Mouse (Mus musculus): ENCODE measurements around the gene Tmem104.

Tmem104 gene

DNA sequence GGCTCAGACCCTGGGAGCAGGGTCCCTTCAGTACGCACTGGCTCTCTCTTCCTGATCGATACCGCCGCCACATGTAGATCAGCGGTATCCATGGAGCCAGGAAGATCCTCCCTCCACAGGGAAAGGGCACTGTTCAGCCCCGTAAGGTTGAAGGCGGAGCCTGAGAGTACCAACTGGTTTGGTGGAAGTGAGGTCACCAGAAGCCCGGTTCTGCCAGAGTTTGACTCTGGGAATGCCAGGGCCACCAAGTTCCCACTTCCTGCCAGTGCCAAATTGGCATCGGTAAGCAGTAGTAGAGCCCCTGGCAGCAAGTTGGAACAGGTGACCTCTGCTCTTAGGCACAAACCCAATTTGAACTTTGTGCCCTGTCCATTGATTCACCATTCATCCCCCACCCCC, 22.3 kb upstream of the Tmem104 start:
- in situ Hi-C loops (cut with MboI, MseI), result loop anchor here (10.0 kb wide), 1 partner anchor 110 kb away; the partner anchor contains the start of gene Fdxr

DNA sequence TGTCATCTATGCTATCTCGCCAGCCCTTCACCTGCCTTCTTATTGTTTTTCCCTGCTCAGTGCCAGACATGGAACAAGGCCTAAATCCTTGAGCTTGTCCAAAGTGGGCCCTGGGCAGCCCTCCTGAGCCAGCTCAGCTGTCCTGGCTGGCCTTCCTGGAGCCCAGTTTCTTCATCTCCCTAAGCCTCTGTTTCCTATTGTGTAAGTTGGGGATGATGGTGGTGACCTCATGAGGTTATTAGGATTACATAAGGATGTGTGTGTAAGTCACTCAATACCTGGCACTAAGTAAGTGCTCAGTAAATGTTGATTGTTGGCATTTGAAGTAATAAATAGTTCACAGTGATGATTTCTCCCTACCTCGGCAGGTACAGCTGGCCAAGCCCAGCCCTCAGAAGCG, 20.5 kb upstream of the Tmem104 start:
- in situ Hi-C loops (cut with MboI, MseI), result loop anchor here (10.0 kb wide), 1 partner anchor 108 kb away; the partner anchor contains the start of gene Fdxr

DNA sequence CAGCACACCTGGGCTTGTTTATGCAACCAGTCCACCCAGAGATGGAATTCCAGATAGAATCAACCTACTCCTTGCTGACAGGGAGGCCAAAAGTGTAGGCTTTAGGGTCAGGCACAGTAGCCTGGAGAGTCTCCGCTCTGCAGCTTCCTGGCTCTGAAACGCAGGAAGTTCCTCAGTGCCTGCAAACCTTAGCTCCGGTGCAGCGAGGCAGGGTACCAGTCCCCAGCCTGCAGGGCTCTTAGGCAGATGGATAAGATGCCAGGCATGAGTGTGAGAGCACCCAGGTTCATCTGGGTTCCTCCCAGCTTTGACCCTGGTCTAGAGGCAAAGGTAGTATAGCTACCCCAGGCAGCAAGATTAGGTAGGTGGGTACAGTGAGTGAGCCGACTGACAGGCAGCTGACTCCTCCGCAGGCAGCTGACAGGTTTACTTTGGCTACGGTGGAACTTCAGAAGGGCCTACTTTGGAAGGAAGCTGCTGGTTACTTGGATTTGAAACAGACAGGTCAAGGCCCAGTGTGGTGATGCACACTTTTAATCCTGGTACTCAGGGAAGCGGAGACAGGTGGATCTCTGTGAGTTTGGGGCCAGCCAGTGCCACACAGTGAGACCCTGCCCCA, 19.5 kb upstream of the Tmem104 start:
- in situ Hi-C loops (cut with MboI, MseI), result loop anchor here (10.0 kb wide), 1 partner anchor 107 kb away; the partner anchor contains the start of gene Fdxr

DNA sequence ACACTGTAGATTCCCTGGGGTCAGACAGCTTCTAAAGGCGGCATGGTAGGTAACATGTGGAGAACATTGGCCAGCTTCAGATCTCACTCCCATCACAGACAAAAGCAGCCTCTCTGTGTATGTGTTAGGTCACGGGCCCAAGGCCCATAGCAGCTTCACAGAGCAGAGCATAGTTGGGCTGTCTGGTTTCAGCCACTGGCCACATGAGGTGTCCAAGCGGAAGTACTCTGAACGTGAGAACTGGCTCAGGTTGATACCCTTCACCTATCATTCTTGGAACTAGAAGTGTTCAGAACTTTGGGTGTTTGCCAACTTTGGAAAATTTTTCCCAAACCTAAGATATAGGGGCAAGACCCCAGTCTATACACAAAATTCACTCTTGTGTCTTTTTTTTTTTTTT, 17.9 kb upstream of the Tmem104 start:
- in situ Hi-C loops (cut with MboI, MseI), result loop anchor here (10.0 kb wide), 1 partner anchor 105 kb away; the partner anchor contains the start of gene Fdxr

DNA sequence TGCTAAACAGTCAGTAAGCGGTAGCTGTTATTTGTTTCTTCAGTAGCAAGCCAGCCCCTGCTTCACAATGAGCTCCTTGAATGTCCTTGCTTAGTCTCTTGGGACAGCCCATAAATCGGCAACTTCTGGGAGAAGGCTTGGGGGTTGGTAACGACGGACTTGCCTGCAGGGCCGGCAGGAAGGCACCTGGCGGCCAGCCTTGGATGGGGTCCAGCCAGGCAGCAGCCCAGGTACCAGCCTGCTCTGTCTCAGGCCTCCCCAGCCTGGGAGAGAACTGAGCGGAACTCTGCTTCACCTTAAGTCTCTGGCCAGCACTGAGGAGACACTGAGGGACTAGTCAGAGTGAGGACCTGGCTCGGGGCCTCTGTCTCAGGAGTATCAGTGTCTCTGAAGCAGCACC, 16.2 kb upstream of the Tmem104 start:
- in situ Hi-C loops (cut with MboI, MseI), result no loop called here

DNA sequence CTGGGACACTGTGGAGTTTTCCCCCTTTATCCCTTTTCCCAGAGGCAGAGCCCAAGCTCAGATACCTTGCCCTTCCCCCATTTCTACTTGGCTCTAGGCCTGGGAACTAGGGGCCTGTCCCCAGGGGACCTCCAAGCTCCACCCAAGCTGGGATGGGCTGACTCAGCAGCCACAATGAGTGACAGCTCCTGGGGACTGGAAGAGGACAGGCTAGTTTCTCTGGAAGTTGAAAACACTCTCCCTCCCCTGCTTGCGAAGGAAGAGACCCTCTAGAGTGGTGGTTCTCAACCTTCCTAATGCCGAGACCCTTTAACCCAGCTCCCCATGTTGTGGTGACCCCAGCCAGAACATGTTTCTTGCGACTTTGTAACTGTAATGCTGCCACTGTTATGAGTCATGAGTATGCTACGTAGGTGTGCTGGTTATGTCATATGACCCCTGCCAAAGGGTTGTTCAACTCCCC, 14.4 kb upstream of the Tmem104 start:
- in situ Hi-C loops (cut with MboI, MseI), result no loop called here

DNA sequence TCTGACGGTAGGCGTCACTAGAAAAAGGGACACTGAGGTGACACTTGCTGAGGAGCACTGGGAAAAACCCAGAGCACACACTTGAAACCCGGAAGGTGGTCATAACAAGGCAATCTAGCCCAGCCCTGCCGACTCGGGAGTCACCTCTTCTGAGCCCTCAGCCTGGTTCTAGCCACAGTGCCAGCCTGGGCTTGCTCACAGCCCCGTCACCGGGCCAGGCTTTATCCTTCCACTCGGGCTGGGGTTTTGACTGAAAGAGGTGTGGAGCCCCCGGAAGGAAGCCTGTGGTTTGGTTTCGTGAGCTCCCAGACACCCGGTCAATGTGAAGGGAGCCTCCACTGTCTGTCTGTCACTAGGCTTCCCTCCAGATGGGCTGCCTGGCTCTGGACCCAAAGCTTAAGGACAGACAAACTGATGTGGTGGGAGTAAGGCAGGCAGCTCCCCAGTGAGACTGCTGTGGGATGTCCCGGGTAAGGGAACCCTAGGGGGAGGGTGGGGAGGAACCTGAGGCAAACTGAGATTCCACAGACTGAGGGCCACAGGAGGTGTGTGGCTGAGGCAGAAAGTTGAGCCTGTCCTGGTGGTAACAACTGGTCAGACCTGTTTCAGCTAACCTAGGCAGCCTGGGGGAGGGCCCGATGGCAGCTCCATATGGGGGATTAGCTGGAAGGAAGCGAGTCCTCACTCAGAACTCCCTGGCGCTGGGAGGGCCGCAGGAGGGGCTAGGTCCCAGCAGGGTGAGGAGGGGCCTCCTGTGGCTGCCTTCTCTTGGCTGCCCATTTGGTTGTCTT, 13.5 kb upstream of the Tmem104 start:
- in situ Hi-C loops (cut with MboI, MseI), result no loop called here

DNA sequence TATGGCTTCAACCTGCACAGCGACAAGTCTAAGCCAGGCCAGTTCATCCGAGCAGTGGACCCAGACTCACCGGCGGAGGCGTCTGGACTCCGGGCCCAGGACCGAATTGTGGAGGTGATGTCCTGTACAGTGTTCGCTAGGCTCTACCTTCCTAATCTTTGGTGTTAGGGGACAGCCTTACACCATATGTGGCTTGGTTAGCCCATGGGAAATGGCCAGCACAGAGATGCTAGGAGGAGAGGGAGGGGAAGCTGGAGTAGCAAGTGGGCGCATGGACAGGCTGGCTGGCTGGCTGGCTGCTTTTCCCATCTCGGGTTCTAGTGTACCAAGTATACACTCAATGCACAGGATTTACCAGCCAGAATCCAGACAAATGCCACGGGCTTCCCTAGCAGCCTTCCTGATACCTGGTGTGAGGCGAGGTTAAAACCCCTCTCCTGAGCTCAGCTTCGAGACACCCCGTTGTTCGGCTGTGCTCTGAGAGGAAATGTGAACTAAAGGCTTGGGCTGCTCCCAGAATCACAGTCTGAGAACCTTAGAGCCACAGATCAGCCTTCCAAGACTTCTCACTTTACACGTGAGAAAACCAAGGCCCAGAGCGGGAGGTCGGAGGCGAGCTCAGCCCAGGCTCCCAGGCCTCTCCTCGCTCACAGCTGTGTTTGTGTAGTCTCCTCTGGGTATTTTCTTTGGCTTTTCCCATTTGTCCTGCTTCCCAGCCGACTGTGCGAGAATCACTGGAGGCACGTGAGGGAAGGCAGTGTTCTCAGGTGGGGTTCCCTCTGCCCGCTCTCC, 10.7 kb upstream of the Tmem104 start:
- in situ Hi-C loops (cut with MboI, MseI), result no loop called here

DNA sequence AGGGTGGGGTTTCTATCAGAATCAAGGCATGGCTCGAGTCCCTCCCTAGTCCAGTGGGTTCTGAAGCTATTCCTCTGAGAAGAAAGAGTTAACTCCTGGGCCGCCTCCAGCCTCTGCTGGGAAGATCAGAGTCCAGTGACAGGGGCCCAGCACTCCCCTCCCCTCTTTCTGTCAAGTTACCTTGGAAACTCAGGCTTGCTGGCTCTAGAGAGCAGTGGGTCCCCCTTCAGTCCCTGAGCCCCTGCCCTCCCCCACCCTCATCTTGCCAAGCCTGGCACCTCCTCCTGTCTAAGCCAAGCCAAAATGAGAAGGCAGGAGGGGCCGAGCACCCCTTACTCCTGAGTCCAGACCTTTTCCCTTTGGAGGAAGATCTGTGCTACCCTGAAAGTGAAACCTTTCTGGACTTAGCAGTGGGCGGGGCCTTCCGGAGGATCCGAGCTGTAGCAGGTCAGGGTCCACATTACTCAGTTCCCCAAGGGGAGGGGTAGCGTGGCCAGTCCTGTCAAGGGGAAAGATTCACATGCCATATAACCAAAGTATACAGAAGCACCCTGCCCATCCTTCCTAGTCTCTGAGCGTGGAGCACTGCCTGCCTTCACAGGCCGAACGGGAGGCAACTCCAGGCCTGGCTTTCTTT, 9.6 kb upstream of the Tmem104 start:
- in situ Hi-C loops (cut with MboI, MseI), result no loop called here

DNA sequence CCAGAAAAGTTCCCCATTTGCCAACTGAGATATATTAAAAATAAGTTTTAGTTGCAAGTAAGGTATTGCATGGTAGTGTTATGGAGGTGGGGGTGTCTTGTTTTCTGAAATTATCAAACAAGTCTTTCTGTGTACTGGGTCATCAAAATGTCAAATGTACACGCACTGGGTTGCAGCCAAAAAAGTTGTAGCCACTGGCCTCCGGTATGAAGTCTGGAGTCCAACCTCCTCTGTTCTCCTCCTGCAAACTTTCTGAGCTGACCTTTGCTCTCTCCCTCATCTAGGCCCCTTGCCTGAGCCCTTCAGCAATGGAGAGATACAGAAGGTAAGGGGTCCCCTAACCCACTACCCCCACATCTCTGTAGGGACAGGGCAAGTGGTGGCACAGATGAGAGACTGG, 8.5 kb upstream of the Tmem104 start:
- in situ Hi-C loops (cut with MboI, MseI), result no loop called here

DNA sequence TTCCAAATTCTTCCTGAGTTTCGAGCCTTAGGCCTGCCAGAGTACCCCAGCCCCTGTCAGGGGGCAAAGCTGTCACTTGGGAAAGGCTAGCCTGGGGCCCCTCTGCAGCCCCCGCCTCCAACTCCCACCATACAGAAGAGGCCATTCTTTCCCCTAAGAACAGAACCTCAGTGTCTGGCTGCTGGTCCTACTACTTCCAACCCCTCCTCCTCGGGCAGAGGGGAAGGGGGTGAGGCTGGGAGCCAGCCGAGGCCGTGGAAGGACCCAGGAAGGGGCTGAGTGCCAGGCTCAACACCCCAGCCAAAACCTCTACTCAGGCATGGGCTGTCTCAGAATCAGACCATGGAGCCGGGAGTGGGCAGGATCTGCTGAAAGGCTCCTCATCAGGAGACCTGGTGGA, 8.1 kb upstream of the Tmem104 start:
- in situ Hi-C loops (cut with MboI, MseI), result no loop called here

DNA sequence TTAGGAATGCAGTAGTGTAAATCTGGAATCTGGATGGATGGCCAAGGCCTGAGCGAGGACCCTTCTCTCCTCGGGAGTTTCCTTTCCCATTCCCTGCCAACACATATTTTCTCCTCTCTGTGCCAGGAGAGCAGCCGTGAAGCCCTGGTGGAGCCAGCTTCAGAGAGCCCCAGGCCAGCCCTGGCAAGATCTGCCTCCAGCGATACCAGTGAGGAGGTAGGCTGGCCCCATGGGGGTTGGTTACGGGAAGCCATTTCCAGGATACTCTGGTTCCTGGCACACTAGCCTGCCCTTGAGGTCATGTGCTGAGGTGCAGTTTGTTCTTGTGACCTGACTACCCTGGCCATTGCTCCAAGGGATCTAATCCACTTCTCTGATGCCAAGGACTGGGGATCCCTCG, 7.4 kb upstream of the Tmem104 start:
- in situ Hi-C loops (cut with MboI, MseI), result no loop called here

DNA sequence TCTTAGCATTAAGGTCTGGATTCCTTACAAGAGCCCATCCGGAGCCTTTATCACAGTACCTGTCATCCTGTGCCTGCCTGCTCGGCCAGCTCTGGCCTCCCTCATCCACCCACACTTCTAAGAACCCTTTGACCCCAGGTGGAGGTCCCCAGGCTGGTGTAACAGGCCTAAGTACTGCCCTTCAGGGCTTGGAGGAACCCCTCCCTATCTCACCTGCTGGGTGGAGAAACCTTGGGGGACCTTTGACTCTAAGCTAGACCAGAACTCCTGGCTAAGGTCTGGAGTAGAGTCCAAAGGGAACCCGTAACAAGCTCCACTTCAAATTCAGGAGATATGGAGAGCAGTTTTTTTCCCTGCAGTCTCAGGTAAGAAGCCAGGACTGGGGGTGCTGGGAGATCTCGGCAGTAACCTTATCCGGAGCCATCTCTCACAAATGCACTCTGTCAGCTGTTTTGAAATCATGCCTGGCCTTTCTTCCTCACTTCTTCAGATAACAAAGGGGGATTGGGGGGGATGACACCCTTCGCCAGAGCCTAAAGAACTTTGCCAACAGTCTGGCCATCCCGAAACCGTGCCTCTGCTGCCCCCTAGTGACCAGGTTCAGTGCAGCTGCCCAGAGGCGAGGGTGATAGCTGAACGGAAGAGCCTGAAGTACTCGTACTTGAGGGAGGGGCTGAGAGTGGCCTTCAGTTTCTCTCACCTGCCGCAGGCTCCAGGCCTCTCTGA, 5.2 kb upstream of the Tmem104 start:
- in situ Hi-C loops (cut with MboI, MseI), result no loop called here

DNA sequence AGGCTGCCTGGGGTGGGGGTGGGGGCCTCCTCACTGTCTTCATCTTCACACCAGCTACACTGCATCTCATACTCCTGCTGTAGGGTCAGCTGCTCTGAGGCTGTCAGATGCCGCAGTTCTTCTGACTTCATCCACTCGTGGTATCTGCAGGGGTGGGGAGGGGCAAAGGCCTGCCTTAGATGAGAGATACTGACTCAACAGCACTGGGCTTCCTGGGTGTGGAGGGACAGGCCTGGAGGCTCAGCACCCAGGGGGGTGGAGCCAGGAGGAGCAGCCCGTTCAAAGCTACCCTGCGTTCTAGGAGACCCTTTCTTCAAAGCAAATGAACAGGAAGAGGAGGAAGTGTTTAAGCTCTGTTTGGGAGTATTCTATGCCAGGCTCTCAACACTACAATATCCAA, 2.3 kb upstream of the Tmem104 start:
- in situ Hi-C loops (cut with MboI, MseI), result no loop called here

DNA sequence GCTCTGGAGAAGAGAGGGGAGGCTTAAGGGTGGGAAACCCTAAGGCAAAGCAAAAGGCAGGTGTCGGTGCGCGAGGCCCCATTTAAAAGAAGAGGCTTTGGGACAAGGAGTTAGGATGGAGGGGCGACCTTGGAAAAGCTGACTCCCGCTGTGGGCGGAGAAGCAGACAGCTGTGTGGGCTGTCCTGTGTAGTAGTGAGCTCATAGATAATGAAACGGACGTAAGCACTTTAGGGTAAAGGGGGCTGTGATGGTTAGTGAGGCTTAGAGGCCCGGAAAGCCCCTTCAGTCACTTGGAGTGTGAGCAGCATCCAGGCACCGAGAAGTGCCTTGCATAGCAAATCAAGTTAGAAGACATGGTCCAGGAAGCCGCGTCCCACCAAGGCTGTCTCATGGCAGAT, 406 bp downstream of the Tmem104 start, which contains the start of gene Nat9:
TSS of gene Nat9 (minus strand) at position 167 of the 400 bp plus-strand sequence.
- in situ Hi-C loops (cut with MboI, MseI), result no loop called here

DNA sequence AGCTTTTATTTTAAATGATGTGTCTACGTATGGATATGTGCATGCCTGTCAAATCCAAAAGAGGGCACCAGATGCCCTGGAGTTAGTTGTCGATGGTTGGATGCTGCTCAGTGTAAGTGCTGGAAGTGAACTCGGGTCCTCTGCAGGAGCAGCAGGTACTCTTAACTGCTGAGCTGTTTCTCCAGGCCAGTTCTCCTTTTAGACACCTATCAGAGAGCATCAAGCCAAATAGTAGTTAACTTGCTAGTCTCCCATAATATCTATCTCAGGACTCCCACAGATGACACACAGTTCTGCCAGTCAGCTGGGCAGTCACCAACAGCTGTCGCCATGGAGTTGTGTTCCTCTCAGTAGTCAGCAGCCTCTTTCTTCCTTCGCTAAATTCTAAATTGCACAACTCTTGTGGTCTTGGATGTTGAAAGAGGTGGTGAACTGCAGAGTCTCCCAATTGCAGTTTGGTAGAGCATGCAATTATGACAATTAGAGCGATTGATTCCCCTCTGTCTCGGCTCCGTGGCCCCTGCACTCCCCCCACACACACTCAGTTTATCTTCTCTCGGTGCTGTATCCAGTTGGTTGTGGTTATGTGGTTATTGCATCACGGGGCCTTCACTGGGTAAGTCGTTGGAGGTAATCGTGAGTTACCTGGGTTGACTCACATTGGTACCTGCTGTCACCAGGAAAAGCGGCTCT, 1.4 kb downstream of the Tmem104 start:
- in situ Hi-C loops (cut with MboI, MseI), result no loop called here

DNA sequence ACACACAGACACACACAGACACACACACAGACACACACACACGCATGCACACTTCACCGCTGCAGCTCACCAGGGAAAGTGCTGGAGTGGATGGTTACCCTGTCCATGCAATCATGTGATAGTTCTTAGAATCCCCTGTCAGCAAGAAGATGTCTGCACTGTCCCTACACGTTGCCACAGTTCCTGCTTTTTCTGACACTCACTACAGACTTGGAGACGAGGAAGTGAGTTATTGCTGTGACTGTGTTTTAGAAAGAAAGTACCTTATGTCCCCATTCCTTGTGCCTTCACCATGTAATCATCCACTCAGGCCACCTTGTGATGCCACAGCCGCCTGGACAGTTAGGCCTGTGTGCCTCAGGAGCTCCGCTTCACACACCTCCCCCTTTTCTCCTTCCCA, 2.0 kb downstream of the Tmem104 start:
- in situ Hi-C loops (cut with MboI, MseI), result no loop called here

DNA sequence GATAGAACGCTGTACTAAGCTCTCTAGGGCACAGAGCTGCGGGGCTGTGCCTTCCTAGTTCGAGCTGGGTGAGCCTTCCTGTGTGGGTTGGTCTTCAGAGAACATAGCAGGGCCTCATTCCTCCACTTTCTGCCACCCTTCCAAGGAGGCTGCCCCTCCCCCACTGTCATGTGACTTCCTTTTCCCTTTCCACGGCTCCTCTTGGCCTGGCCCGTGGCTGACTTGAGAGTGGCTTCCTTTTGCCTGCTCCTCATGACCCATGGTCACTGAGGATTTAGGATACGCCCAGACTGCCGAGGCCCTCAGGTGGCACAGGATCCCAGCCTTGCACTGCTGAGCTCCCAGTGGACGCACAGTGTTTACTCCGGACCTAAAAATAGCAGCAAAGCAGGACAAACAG, 4.9 kb downstream of the Tmem104 start:
- in situ Hi-C loops (cut with MboI, MseI), result no loop called here

DNA sequence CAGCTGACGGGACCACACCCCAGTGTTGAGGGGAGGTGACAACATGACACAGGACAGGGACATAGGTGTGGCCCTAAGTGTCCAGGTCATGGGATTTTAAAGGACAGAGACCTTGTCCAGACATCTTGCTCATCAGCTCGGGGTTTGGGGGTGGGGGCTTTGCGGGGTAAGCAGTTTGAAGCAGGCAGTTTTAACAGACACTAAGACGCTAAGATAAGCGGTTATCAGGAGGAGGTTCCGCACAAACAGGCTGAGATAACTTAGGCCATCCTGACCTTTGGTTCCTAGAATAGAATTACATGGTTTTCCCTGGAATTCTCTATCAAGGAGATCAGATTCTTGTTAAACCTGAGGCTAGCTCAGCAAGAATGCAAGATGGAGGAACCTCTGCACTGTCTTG, 7.4 kb downstream of the Tmem104 start:
- in situ Hi-C loops (cut with MboI, MseI), result no loop called here

DNA sequence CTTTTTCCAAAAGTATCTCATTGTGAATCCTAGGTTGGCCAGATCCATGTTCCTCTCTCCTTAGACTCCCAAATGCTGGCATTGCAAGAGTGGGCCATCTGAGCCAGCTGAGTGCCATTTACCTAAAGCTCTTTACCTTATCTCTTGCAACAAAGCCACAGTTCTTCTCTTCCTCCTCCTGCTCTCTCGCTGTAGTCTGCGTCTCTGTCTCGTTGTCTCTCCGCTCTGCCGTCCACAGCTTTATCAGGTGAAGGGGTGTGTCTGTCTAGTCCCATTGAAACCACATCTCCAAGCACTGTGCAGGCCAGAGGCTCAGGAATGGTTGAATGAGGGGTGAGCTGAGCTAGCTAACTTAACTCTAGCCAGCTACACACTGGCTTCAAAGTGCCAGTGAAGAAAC, 8.6 kb downstream of the Tmem104 start:
- in situ Hi-C loops (cut with MboI, MseI), result no loop called here
